Mouse (Mus musculus) forebrain, embryonic 14.5 days (tissue): ENCODE measurements at regions not wholly inside any gene's neighbourhood (a gene's known extent, or its start where the extent isn't known, plus 50 kb on each side); places are given as distances from the start of the nearest gene placed in this dataset.
"Not testable (repeated sequence)": the region's sequence is repeated elsewhere in the genome, so short reads cannot be mapped to it uniquely, and the experiment has no call there.

Source experiments
- ATAC-seq: fragments of 200-750 bp; cut with Nextera tagmentation; 2 replicates; pipeline ENCODE4 v1.8.0; 2017; ENCODE audit warnings: mild to moderate bottlenecking, moderate library complexity
- DNase-seq: peaks from one replicate; pipeline ENCODE4 v3.0.0-alpha.2; 2015; ENCODE audit warnings: low spot score
- H3K27ac ChIP-seq: fragments of 300-500 bp; sonication (generic); 2 replicates; pipeline ENCODE4 v1.5.1; 2014; ENCODE audit warnings: low read depth, mild to moderate bottlenecking, control low read depth, low read length, moderate library complexity
- H3K27me3 ChIP-seq: fragments of 300-500 bp; sonication (generic); replicated peaks from 2 replicates; pipeline ENCODE4 v1.6.1; 2014; ENCODE audit warnings: low read length, control low read depth, mixed read lengths; ENCODE audit not compliant: control insufficient read depth, insufficient read depth
- H3K36me3 ChIP-seq: fragments of 300-500 bp; sonication (generic); 2 replicates; pipeline ENCODE4 v1.6.1; 2014; ENCODE audit warnings: low read length, control low read depth; ENCODE audit not compliant: control insufficient read depth, insufficient read depth
- H3K4me1 ChIP-seq: fragments of 300-500 bp; sonication (generic); 2 replicates; pipeline ENCODE4 v1.6.1; 2014; ENCODE audit warnings: antibody characterized with exemption, low read length, control low read depth; ENCODE audit not compliant: control insufficient read depth, insufficient read depth
- H3K4me2 ChIP-seq: fragments of 300-500 bp; sonication (generic); 2 replicates; pipeline ENCODE4 v1.6.1; 2014; ENCODE audit warnings: mild to moderate bottlenecking, control low read depth, low read length
- H3K4me3 ChIP-seq: fragments of 300-500 bp; sonication (generic); 2 replicates; pipeline ENCODE4 v1.5.1; 2014; ENCODE audit warnings: low read depth, low read length, control low read depth
- H3K9ac ChIP-seq: fragments of 300-500 bp; sonication (generic); 2 replicates; pipeline ENCODE4 v1.6.1; 2014; ENCODE audit warnings: mild to moderate bottlenecking, low read length, control low read depth, moderate library complexity
- H3K9me3 ChIP-seq: fragments of 300-500 bp; sonication (generic); replicated peaks from 2 replicates; pipeline ENCODE4 v1.6.1; 2016; ENCODE audit warnings: low read length, control low read depth, mixed read lengths; ENCODE audit not compliant: control insufficient read depth
- WGBS: fragments of 180-500 bp; shearing (Covaris S2); extraction: QIAGEN DNeasy Blood & Tissue Kit; methylation state at CpG from one replicate; pipeline ENCODE4 v1.1.7; 2014; 5-methylcytosine and 5-hydroxymethylcytosine counted together

- H3K4me1 ChIP-seq, H3K27ac ChIP-seq, H3K27me3 ChIP-seq, H3K36me3 ChIP-seq, H3K9ac ChIP-seq, DNase-seq, H3K4me2 ChIP-seq, ATAC-seq, H3K4me3 ChIP-seq, H3K9me3 ChIP-seq: not testable (repeated sequence)
- 71% methylated on average over 4 of the region's 4 CpGs for WGBS
These were observed 248.4 kb downstream of the Dhx15 start for GRCm38 (mm10) chr5:51941925-51942291.

GRCm38 (mm10) chr5:51941255-51941924, 248.9 kb downstream of the Dhx15 start:
- ATAC-seq (no peak), DNase-seq (no peak)
- Histone ChIP-seq H3K36me3 (no peaks in the 10 kb centered on the region), H3K4me1 (no peaks in the 10 kb centered on the region), H3K9me3 (no peaks in the 10 kb centered on the region), H3K27me3 (no peaks in the 10 kb centered on the region), H3K27ac (no peak overlapping the region), H3K9ac (no peak overlapping the region), H3K4me3 (no peak overlapping the region), H3K4me2 (no peak overlapping the region)
- WGBS = 69% methylated on average over 8 of the region's 8 CpGs

GRCm38 (mm10) chr5:51938845-51939244, 251.5 kb downstream of the Dhx15 start:
- H3K4me3 ChIP-seq = no peak overlapping the region
- no peak overlapping the region for H3K4me2 ChIP-seq
- no peaks in the 10 kb centered on the region for H3K36me3 ChIP-seq
- no peaks in the 10 kb centered on the region for H3K9me3 ChIP-seq
- no peak overlapping the region for H3K27ac ChIP-seq
- H3K9ac ChIP-seq = no peak overlapping the region
- WGBS = 94% methylated on average over 6 of the region's 6 CpGs
- no peak for DNase-seq
- no peaks in the 10 kb centered on the region for H3K4me1 ChIP-seq
- ATAC-seq = no peak
- H3K27me3 ChIP-seq = no peaks in the 10 kb centered on the region

GRCm38 (mm10) chr5:51937320-51937719, 253.0 kb downstream of the Dhx15 start:
- Histone ChIP-seq H3K4me2 (no peak overlapping the region), H3K36me3 (no peaks in the 10 kb centered on the region), H3K4me1 (no peaks in the 10 kb centered on the region), H3K9me3 (no peaks in the 10 kb centered on the region), H3K27ac (no peak overlapping the region), H3K9ac (no peak overlapping the region), H3K4me3 (no peak overlapping the region), H3K27me3 (no peaks in the 10 kb centered on the region)
- ATAC-seq (no peak), DNase-seq (no peak)
- 91% methylated on average over 6 of the region's 6 CpGs for WGBS

GRCm38 (mm10) chr5:51935391-51936354, 254.6 kb downstream of the Dhx15 start:
- DNase-seq = no peak
- no peak overlapping the region for H3K9ac ChIP-seq
- ATAC-seq = no peak
- H3K27me3 ChIP-seq = no peaks in the 10 kb centered on the region
- no peaks in the 10 kb centered on the region for H3K4me1 ChIP-seq
- no peaks in the 10 kb centered on the region for H3K9me3 ChIP-seq
- 76% methylated on average over 17 of the region's 17 CpGs for WGBS
- H3K4me3 ChIP-seq = no peak overlapping the region
- H3K4me2 ChIP-seq = no peak overlapping the region
- no peak overlapping the region for H3K27ac ChIP-seq
- no peaks in the 10 kb centered on the region for H3K36me3 ChIP-seq

GRCm38 (mm10) chr5:51934910-51935309, 255.4 kb downstream of the Dhx15 start:
- Histone ChIP-seq H3K4me3 (no peak overlapping the region), H3K4me1 (no peaks in the 10 kb centered on the region), H3K27ac (no peak overlapping the region), H3K36me3 (no peaks in the 10 kb centered on the region), H3K27me3 (no peaks in the 10 kb centered on the region), H3K9me3 (no peaks in the 10 kb centered on the region), H3K9ac (no peak overlapping the region), H3K4me2 (no peak overlapping the region)
- 88% methylated on average over 4 of the region's 4 CpGs for WGBS
- ATAC-seq (no peak), DNase-seq (no peak)

- DNase-seq = no peak
- H3K27ac ChIP-seq = no peak overlapping the region
These were observed 257.0 kb downstream of the Dhx15 start for GRCm38 (mm10) chr5:51933331-51933730.

GRCm38 (mm10) chr5:51930416-51930815, 259.9 kb downstream of the Dhx15 start:
- WGBS = 75% methylated on average over 3 of the region's 3 CpGs

More at GRCm38 (mm10) chr5:51933331-51933730, 257.0 kb downstream of the Dhx15 start:
- Histone ChIP-seq H3K27me3 (no peaks in the 10 kb centered on the region), H3K4me2 (no peak overlapping the region), H3K9ac (no peak overlapping the region), H3K36me3 (no peaks in the 10 kb centered on the region), H3K4me1 (no peaks in the 10 kb centered on the region), H3K4me3 (no peak overlapping the region), H3K9me3 (no peaks in the 10 kb centered on the region)
- 68% methylated on average over 1 of the region's 1 CpGs for WGBS
- ATAC-seq = no peak

GRCm38 (mm10) chr5:51928801-51929200, 261.5 kb downstream of the Dhx15 start:
- H3K36me3 ChIP-seq = no peaks in the 10 kb centered on the region
- H3K9me3 ChIP-seq = no peaks in the 10 kb centered on the region
- DNase-seq (no peak), ATAC-seq (no peak)
- 80% methylated on average over 3 of the region's 3 CpGs for WGBS
- no peak overlapping the region for H3K27ac ChIP-seq
- no peak overlapping the region for H3K4me2 ChIP-seq
- no peaks in the 10 kb centered on the region for H3K27me3 ChIP-seq
- H3K4me3 ChIP-seq = no peak overlapping the region
- no peak overlapping the region for H3K9ac ChIP-seq
- H3K4me1 ChIP-seq = no peaks in the 10 kb centered on the region

More at GRCm38 (mm10) chr5:51930416-51930815, 259.9 kb downstream of the Dhx15 start:
- Histone ChIP-seq H3K4me1 (no peaks in the 10 kb centered on the region), H3K36me3 (no peaks in the 10 kb centered on the region), H3K27me3 (no peaks in the 10 kb centered on the region), H3K4me2 (no peak overlapping the region), H3K9me3 (no peaks in the 10 kb centered on the region), H3K4me3 (no peak overlapping the region), H3K9ac (no peak overlapping the region), H3K27ac (no peak overlapping the region)
- ATAC-seq (no peak), DNase-seq (no peak)
